Mouse (Mus musculus): ENCODE measurements at regions not wholly inside any gene's neighbourhood (a gene's known extent, or its start where the extent isn't known, plus 50 kb on each side); places are given as distances from the start of the nearest gene placed in this dataset.
A peak's percentile ranks its signal among the peaks of the same experiment; 100 is the strongest.
"Not testable (repeated sequence)": the region's sequence is repeated elsewhere in the genome, so short reads cannot be mapped to it uniquely, and the experiment has no call there.

DNA sequence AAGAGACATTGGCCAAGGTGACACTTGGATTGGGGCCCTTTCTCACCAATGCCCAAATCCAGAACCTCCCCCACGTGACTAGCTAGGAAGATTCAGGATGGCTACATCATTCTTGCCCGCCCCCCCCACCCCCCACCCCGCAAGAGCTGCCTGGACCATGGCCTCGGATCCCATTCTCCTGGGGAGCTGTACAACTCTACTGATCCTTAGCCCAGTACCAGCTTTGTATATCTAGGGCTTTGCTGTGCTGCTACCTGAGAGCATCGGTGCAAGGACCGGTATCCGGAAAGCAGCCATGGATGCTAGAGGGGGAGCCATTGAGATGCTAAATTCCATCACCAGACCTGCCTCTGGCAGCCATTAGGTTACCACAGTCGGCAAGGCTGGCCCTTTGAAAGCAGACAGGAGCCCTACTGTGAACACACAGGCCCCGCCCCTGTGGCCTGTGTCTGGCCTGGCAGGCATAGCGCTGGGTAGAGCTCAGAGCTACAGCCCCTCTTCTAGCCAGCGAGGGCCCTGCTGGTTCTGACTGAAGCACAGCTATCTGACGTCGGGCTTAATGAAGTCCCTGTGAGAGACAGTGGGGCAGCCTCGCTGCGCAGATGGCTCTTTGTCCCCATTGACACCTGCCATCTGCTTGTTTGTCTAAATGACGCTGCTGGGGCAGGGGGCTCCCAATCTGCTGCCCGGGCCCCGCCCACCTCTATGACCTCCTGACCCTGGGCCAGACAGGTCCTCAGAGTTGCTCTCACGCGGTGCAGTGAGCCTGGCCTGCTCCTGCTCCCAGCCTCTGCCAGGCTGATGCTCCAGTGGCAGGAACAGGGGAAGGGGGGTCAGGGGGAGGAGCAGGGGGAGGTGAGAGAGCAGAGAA lies 128.9 kb downstream of the Dll1 start:
- DNase-seq (ENCODE audit: extremely low spot score in 1 of 2, low spot score in 1 of 2), result no peak

GRCm38 (mm10) chr17:15242976-15243635 lies 133.6 kb downstream of the Dll1 start:
- no peak for DNase-seq (ENCODE audit: extremely low spot score in 1 of 2, low spot score in 1 of 2)

DNA sequence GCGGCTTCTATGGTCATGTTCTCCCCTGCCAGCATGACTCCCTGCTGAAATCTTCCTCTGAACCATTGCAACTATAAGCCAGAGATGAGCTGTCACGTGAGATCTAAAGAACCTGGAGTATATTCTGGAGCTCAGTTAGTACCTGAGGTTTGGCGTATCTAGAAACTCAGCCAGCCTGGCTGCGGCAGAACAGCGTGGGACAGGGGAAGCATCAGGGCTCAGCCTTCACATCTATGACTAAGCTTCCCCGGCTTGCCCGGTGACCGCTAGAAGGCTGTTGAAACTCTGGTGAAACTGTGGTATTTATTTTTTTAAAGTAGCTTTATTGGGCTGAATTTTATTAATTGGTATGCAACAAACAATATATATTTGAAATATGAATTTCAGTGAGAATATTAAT lies 134.3 kb downstream of the Dll1 start:
- DNase-seq (ENCODE audit: extremely low spot score in 1 of 2, low spot score in 1 of 2), result no peak

- no peak for DNase-seq (ENCODE audit: extremely low spot score in 1 of 2, low spot score in 1 of 2)
Observed at GRCm38 (mm10) chr17:15241491-15241890, 135.2 kb downstream of the Dll1 start.

DNA sequence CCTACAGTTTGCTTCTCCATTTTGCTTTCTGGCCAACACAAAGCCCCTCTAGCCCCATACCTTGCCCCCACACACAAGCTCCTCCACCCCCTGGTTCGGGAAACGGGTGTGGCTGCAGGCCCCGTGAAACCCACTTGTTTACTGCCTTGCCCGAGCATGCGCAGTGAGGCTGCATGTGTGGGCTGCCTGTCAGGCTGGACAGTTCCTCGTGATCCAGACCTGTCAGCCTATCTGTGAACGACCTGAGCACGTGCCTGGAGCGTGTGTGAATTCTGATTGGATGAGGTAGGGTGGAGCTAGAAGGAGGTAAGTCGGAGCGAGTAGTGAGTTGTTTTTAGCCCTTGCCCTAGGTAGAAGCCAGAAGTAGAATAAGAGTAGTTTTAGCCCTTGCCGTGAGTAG lies 136.0 kb downstream of the Dll1 start:
- DNase-seq (ENCODE audit: extremely low spot score in 1 of 2, low spot score in 1 of 2), result not testable (repeated sequence)

GRCm38 (mm10) chr17:15240011-15240410 lies 136.7 kb downstream of the Dll1 start:
- no peak for DNase-seq (ENCODE audit: extremely low spot score in 1 of 2, low spot score in 1 of 2)

DNA sequence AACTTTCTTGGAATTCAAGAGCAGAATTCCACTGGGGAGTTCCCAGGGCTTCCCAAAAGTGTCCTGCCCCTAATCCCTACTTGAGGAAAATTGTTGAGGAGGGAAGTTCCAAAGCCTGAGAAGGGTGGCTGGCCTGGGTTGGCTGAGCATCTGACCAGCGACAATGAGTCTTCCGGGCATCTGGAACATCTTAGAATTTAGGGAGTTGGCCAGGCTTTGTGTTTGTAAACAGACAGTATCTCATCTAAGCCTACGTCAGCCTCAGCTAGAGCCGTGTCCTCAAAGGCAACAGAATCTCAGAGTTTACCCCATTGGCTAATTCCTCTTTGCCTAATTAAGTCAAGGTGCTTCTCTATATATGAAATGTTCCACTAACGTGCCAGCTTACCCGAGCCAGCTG lies 141.6 kb downstream of the Dll1 start:
- no peak for DNase-seq (ENCODE audit: extremely low spot score in 1 of 2, low spot score in 1 of 2)

DNA sequence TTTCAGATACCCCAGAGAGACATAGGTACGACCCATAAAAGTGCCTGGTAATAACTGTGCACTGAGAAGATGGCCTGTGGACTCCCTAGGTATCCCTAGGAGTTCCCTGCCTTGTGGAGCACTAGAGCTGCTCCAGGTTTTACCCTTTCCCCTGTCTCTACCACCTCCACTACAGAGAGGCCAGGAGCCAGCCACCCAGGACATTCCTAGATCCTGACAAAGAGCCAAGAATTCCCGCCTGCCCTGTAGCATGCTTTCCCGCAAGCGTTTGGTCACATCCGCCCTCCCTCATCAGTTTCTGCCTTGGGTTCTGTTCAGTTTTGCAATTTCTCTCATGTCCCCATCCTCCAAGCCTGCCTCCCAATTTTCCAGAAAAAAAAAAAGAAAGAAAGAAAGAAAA lies 145.5 kb downstream of the Dll1 start:
- no peak for DNase-seq (ENCODE audit: extremely low spot score in 1 of 2, low spot score in 1 of 2)

GRCm38 (mm10) chr17:15229159-15229558 lies 147.5 kb downstream of the Dll1 start:
- DNase-seq (ENCODE audit: extremely low spot score in 1 of 2, low spot score in 1 of 2), result no peak

DNA sequence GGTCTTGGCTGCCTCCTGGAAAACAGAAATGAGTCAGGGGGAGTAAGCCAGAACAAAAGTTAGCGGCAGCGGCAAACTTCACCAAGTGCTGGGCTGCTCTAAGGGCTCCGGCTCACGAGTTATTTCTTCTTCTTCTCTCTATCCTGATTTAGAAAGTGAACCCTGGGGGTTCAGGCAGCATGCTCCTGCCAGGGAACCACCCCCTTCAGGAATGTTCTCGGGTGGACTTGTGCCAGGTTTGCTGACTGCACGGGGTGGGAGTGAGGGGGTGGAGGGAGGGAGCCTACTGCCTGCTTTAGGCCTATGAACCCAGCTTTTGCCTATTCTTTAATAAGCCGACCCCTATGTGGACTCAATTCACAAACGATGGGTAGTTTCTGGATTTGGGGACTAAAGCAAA lies 148.6 kb downstream of the Dll1 start:
- DNase-seq (ENCODE audit: extremely low spot score in 1 of 2, low spot score in 1 of 2), result no peak

DNA sequence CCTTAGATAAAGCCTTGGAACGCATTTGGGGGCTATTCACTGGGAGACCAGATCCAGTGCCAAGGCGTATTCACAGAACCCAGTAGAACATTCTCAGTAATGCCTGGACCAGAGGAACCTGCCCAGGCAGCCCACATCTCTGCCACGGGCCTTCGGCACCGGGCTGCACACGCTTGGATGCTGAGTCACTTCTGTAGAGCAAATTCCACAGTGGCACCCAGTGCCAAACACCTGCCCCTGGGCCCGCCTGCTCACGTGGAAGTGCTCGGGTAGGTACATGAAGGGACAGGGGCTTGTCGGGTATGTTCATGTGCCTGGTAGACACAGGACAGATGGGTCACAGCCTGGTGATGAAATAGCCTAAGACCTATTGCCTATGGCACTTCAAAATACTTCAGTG lies 152.8 kb downstream of the Dll1 start:
- DNase-seq (ENCODE audit: extremely low spot score in 1 of 2, low spot score in 1 of 2), result no peak

DNA sequence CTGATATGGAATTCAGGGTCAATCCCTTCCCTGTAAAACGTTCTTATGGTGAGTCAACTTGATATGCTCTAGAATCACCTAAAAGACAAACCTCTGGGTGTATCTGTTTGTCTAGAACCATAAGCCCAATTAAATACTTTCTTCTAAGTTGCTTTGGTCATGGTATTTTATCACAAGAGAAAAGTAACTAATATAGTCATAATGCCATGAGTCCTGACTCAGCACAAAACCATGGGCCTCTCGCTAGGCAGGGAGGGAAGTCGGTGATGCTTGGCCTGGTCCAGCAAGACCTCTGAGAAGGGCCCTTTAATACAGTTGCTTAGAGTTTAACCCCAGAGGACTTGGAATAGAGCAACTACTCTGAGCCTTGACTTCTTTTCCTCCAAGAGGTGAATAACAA lies 153.7 kb downstream of the Dll1 start:
- DNase-seq (ENCODE audit: extremely low spot score in 1 of 2, low spot score in 1 of 2), result no peak

DNA sequence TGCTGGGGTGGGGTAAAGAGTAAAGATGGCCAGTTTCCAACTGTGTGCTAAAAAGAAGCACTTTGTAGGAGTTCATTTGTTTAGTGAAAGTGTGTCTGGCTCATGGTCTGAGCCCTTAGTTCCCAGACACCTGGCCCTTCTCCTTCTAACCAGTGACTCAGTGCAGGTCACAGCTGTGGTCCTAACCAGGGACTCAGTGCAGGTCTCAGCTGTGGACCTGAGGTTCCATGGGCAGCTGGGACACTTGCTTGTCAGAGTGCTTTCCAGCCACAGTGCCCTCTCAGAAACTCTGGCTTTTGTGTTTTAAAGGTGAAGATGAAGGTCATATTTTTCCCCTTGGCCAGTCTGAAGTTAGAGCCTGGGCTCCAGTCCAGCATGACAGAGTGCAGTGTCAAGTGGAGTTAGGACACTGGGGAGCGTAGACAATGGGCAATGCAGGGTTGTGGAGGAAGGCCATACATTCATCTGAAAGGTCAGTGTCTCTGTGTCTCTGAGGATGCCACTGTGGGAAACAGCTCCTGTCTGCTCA lies 162.5 kb downstream of the Dll1 start:
- no peak for DNase-seq (ENCODE audit: extremely low spot score in 1 of 2, low spot score in 1 of 2)

- DNase-seq (ENCODE audit: extremely low spot score in 1 of 2, low spot score in 1 of 2), result no peak
Observed at GRCm38 (mm10) chr17:15208808-15209173, 167.5 kb upstream of the Gm3448 start.

- DNase-seq (ENCODE audit: extremely low spot score in 1 of 2, low spot score in 1 of 2), result peak; percentile 60 to 70
Observed at GRCm38 (mm10) chr17:15208030-15208807, 166.9 kb upstream of the Gm3448 start.

DNA sequence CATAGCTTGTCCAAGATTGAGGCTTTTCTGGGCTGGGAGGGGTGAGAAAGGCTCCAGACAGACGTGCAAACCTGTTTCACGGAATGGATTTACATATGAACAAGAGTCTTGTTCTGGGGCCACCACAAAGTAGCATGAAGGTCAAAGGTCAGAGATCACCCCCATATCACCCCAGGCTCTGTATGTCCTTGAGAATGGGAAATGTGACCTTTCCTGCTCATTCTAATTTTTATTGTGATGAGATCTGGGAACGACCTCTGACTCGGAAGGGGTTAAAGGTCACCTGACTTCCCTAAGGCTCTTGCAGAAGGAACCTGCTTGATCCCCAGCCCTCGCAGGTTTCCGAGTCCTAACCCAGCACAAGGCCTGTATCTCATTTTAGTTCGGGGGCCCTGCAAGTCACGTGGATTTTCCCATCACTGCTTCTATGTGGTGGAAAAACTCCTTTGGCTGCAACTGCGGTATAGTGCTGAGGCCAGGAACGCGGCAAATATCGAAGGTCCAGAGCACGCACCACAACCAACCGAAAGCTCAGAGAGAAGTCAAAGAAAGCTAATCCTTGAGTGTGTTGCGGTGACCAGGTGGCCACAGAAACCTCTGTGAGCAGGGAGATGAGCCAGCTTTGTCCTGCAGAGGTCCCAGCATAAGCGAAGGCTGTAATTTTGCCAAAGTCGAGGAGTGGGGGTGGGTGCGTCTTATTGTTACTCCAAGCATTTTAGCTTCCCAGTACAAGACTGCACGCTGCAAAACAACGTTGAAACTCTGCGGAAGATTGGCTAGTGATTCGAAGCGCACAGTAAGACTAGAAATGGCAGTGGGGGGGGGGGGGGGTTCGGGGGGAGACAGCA lies 166.1 kb upstream of the Gm3448 start:
- DNase-seq (ENCODE audit: extremely low spot score in 1 of 2, low spot score in 1 of 2), result no peak

DNA sequence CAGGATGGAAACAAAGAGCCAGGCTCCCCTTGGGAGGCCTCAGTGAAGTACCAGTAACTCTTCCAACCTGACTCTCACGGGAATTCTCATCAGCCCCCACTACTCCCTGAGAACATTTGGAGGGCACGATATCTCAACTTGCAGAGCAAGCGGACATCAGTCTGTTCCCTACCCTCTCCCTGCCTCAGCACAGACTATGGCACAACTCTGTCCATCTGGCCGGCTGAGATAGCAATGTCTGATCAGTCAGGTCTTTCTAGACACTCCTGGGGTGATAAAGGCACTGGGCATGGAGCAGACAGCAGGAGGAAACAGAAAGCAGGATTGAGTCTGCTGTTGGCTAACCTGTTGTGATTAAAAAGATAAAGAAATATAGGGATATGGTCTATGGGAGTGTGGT lies 164.5 kb upstream of the Gm3448 start:
- no peak for DNase-seq (ENCODE audit: extremely low spot score in 1 of 2, low spot score in 1 of 2)

DNA sequence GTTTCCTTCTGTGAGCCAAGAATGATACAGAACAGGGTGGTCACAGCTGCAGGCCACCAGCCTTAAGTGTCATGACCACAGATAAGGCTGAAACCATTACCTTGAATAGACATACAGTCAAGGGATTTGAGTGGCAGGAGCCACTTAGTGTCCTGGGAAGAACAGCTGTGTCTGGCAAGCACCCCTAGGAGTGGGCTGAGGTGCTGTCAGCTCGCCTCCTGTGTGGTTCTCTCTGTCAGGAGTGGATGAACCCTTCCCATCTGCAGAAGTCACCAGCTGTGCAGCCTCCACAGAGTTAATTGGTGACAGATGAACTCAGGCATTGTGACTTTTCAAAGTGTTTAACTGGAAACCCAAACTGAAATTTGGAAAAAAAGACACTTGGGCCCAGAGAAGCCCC lies 163.2 kb upstream of the Gm3448 start:
- DNase-seq (ENCODE audit: extremely low spot score in 1 of 2, low spot score in 1 of 2), result no peak

- DNase-seq (ENCODE audit: extremely low spot score in 1 of 2, low spot score in 1 of 2), result no peak
Observed at GRCm38 (mm10) chr17:15199235-15199634, 157.9 kb upstream of the Gm3448 start.

GRCm38 (mm10) chr17:15197361-15197760 lies 156.0 kb upstream of the Gm3448 start:
- no peak for DNase-seq (ENCODE audit: extremely low spot score in 1 of 2, low spot score in 1 of 2)

All from layer of hippocampus, postnatal 25 days (tissue).